Mouse (Mus musculus): ENCODE data around the gene Pdzd2. TPM values are rescaled to one million over a fixed set of nuclear protein-coding genes. Genes with fewer than 3 reads are reported as not detected.

Gene Pdzd2
- polyA plus RNA-seq, 1 experiment = 4.6 TPM

GRCm38 (mm10) chr15:12742117-12742906 lies 2.6 kb upstream of the Pdzd2 start:
- H3K4me3 ChIP-seq (replicated peaks; ENCODE audit: control insufficient read depth, low read depth, low read length) = no peak overlapping the region
- H3K27ac ChIP-seq (ENCODE audit: control insufficient read depth, insufficient read depth, low read depth, low read length, poor library complexity) = no peak overlapping the region
- no peak for TF ChIP-seq POLR2A (IDR thresholded peaks at IDR 0.05; ENCODE audit: borderline replicate concordance, control insufficient read depth, low read depth, low read length)
- TF ChIP-seq CTCF (IDR thresholded peaks at IDR 0.05; ENCODE audit: control insufficient read depth, insufficient read depth, low read length) = no peak
- WGBS = 54% methylated on average over 6 of the region's 6 CpGs
- no peaks in the 10 kb centered on the region for H3K4me1 ChIP-seq (ENCODE audit: control insufficient read depth, insufficient read depth, low read length)

- no peak overlapping the region for H3K4me3 ChIP-seq (replicated peaks; ENCODE audit: control insufficient read depth, low read depth, low read length)
- no peaks in the 10 kb centered on the region for H3K4me1 ChIP-seq (ENCODE audit: control insufficient read depth, insufficient read depth, low read length)
- no peak overlapping the region for H3K27ac ChIP-seq (ENCODE audit: control insufficient read depth, insufficient read depth, low read depth, low read length, poor library complexity)
- no peak for TF ChIP-seq POLR2A (IDR thresholded peaks at IDR 0.05; ENCODE audit: borderline replicate concordance, control insufficient read depth, low read depth, low read length)
- no peak for TF ChIP-seq CTCF (IDR thresholded peaks at IDR 0.05; ENCODE audit: control insufficient read depth, insufficient read depth, low read length)
- 38% methylated on average over 10 of the region's 10 CpGs for WGBS
These were observed 1.2 kb downstream of the Pdzd2 start for GRCm38 (mm10) chr15:12738301-12739093.

GRCm38 (mm10) chr15:12735208-12735607 lies 4.5 kb downstream of the Pdzd2 start:
- Histone ChIP-seq H3K4me1 (ENCODE audit: control insufficient read depth, insufficient read depth, low read length) (no peaks in the 10 kb centered on the region), H3K4me3 (replicated peaks; ENCODE audit: control insufficient read depth, low read depth, low read length) (no peak overlapping the region), H3K27ac (ENCODE audit: control insufficient read depth, insufficient read depth, low read depth, low read length, poor library complexity) (no peak overlapping the region)
- 70% methylated on average over 2 of the region's 2 CpGs for WGBS
- no peak for TF ChIP-seq POLR2A (IDR thresholded peaks at IDR 0.05; ENCODE audit: borderline replicate concordance, control insufficient read depth, low read depth, low read length)
- no peak for TF ChIP-seq CTCF (IDR thresholded peaks at IDR 0.05; ENCODE audit: control insufficient read depth, insufficient read depth, low read length)

GRCm38 (mm10) chr15:12734221-12734620 lies 5.5 kb downstream of the Pdzd2 start:
- Histone ChIP-seq H3K4me3 (replicated peaks; ENCODE audit: control insufficient read depth, low read depth, low read length) (no peak overlapping the region), H3K27ac (ENCODE audit: control insufficient read depth, insufficient read depth, low read depth, low read length, poor library complexity) (no peak overlapping the region), H3K4me1 (ENCODE audit: control insufficient read depth, insufficient read depth, low read length) (no peaks in the 10 kb centered on the region)
- 55% methylated on average over 4 of the region's 4 CpGs for WGBS
- TF ChIP-seq POLR2A (IDR thresholded peaks at IDR 0.05; ENCODE audit: borderline replicate concordance, control insufficient read depth, low read depth, low read length) (no peak), CTCF (IDR thresholded peaks at IDR 0.05; ENCODE audit: control insufficient read depth, insufficient read depth, low read length) (no peak)

GRCm38 (mm10) chr15:12732613-12733012 lies 7.1 kb downstream of the Pdzd2 start:
- no peak overlapping the region for H3K4me3 ChIP-seq (replicated peaks; ENCODE audit: control insufficient read depth, low read depth, low read length)
- no peak overlapping the region for H3K27ac ChIP-seq (ENCODE audit: control insufficient read depth, insufficient read depth, low read depth, low read length, poor library complexity)
- no peak for TF ChIP-seq POLR2A (IDR thresholded peaks at IDR 0.05; ENCODE audit: borderline replicate concordance, control insufficient read depth, low read depth, low read length)
- no peak for TF ChIP-seq CTCF (IDR thresholded peaks at IDR 0.05; ENCODE audit: control insufficient read depth, insufficient read depth, low read length)
- 74% methylated on average over 11 of the region's 11 CpGs for WGBS
- H3K4me1 ChIP-seq (ENCODE audit: control insufficient read depth, insufficient read depth, low read length) = no peaks in the 10 kb centered on the region

GRCm38 (mm10) chr15:12728381-12728780 lies 11.3 kb downstream of the Pdzd2 start:
- TF ChIP-seq POLR2A (IDR thresholded peaks at IDR 0.05; ENCODE audit: borderline replicate concordance, control insufficient read depth, low read depth, low read length) = no peak
- TF ChIP-seq CTCF (IDR thresholded peaks at IDR 0.05; ENCODE audit: control insufficient read depth, insufficient read depth, low read length) = no peak
- no peak overlapping the region for H3K27ac ChIP-seq (ENCODE audit: control insufficient read depth, insufficient read depth, low read depth, low read length, poor library complexity)
- 88% methylated on average over 4 of the region's 4 CpGs for WGBS
- no peaks in the 10 kb centered on the region for H3K4me1 ChIP-seq (ENCODE audit: control insufficient read depth, insufficient read depth, low read length)
- no peak overlapping the region for H3K4me3 ChIP-seq (replicated peaks; ENCODE audit: control insufficient read depth, low read depth, low read length)

GRCm38 (mm10) chr15:12725256-12725655 lies 14.5 kb downstream of the Pdzd2 start:
- no peak overlapping the region for H3K4me3 ChIP-seq (replicated peaks; ENCODE audit: control insufficient read depth, low read depth, low read length)

More at GRCm38 (mm10) chr15:12725256-12725655, 14.5 kb downstream of the Pdzd2 start:
- WGBS = 62% methylated on average over 5 of the region's 5 CpGs
- Histone ChIP-seq H3K27ac (ENCODE audit: control insufficient read depth, insufficient read depth, low read depth, low read length, poor library complexity) (no peak overlapping the region), H3K4me1 (ENCODE audit: control insufficient read depth, insufficient read depth, low read length) (no peaks in the 10 kb centered on the region)
- TF ChIP-seq POLR2A (IDR thresholded peaks at IDR 0.05; ENCODE audit: borderline replicate concordance, control insufficient read depth, low read depth, low read length) = no peak
- no peak for TF ChIP-seq CTCF (IDR thresholded peaks at IDR 0.05; ENCODE audit: control insufficient read depth, insufficient read depth, low read length)

All from bone marrow, adult 2 months (tissue).